Mouse (Mus musculus): ENCODE measurements around the gene Irgm1. TPM values are rescaled to one million over a fixed set of nuclear protein-coding genes. Genes with fewer than 3 reads are reported as not detected.
"Not testable (repeated sequence)": the region's sequence is repeated elsewhere in the genome, so short reads cannot be mapped to it uniquely, and the experiment has no call there.

Irgm1 gene
- polyA plus RNA-seq, 1 experiment from 2014 or later: 1.5 TPM

- 79% methylated on average over 14 of the region's 14 CpGs for WGBS
- H3K9ac ChIP-seq (ENCODE audit: low read depth, low read length); H3K27ac ChIP-seq (ENCODE audit: low read depth, low read length); H3K9me3 ChIP-seq (ENCODE audit: control insufficient read depth, low read length); ATAC-seq (ENCODE audit: low FRiP score); H3K4me3 ChIP-seq (ENCODE audit: low read depth, low read length); H3K4me2 ChIP-seq (replicated peaks; ENCODE audit: low read depth, low read length); H3K4me1 ChIP-seq (replicated peaks; ENCODE audit: control insufficient read depth, insufficient read depth, low read length); H3K36me3 ChIP-seq (ENCODE audit: control insufficient read depth, insufficient read depth, low read length); DNase-seq (ENCODE audit: low spot score): not testable (repeated sequence)
- peaks cover 13% of the 10 kb centered on the region for H3K27me3 ChIP-seq (ENCODE audit: control insufficient read depth, insufficient read depth, low read length)
Observed at GRCm38 (mm10) chr11:48821299-48821698, 50.2 kb downstream of the Irgm1 start.

- Histone ChIP-seq H3K4me1 (replicated peaks; ENCODE audit: control insufficient read depth, insufficient read depth, low read length) (no peaks in the 10 kb centered on the region), H3K27ac (ENCODE audit: low read depth, low read length) (no peak overlapping the region), H3K9ac (ENCODE audit: low read depth, low read length) (no peak overlapping the region), H3K36me3 (ENCODE audit: control insufficient read depth, insufficient read depth, low read length) (no peaks in the 10 kb centered on the region), H3K9me3 (ENCODE audit: control insufficient read depth, low read length) (no peaks in the 10 kb centered on the region), H3K27me3 (ENCODE audit: control insufficient read depth, insufficient read depth, low read length) (peaks cover 13% of the 10 kb centered on the region), H3K4me3 (ENCODE audit: low read depth, low read length) (no peak overlapping the region), H3K4me2 (replicated peaks; ENCODE audit: low read depth, low read length) (no peak overlapping the region)
- DNase-seq (ENCODE audit: low spot score) (no peak), ATAC-seq (ENCODE audit: low FRiP score) (no peak)
Observed at GRCm38 (mm10) chr11:48820308-48820674, 51.2 kb downstream of the Irgm1 start.

- no peak overlapping the region for H3K9ac ChIP-seq (ENCODE audit: low read depth, low read length)
- no peaks in the 10 kb centered on the region for H3K9me3 ChIP-seq (ENCODE audit: control insufficient read depth, low read length)
- no peak overlapping the region for H3K4me2 ChIP-seq (replicated peaks; ENCODE audit: low read depth, low read length)
- no peak overlapping the region for H3K27ac ChIP-seq (ENCODE audit: low read depth, low read length)
- ATAC-seq (ENCODE audit: low FRiP score) (no peak), DNase-seq (ENCODE audit: low spot score) (no peak)
- H3K36me3 ChIP-seq (ENCODE audit: control insufficient read depth, insufficient read depth, low read length): no peaks in the 10 kb centered on the region
- no peaks in the 10 kb centered on the region for H3K4me1 ChIP-seq (replicated peaks; ENCODE audit: control insufficient read depth, insufficient read depth, low read length)
- 82% methylated on average over 7 of the region's 7 CpGs for WGBS
- peaks cover 11% of the 10 kb centered on the region for H3K27me3 ChIP-seq (ENCODE audit: control insufficient read depth, insufficient read depth, low read length)
- no peak overlapping the region for H3K4me3 ChIP-seq (ENCODE audit: low read depth, low read length)
Observed at GRCm38 (mm10) chr11:48819614-48820307, 51.7 kb downstream of the Irgm1 start.

GRCm38 (mm10) chr11:48818346-48818745 is 53.1 kb downstream of the Irgm1 start:
- DNase-seq (ENCODE audit: low spot score): peak; percentile 96
- Histone ChIP-seq H3K27ac (ENCODE audit: low read depth, low read length) (no peak overlapping the region), H3K9me3 (ENCODE audit: control insufficient read depth, low read length) (no peaks in the 10 kb centered on the region), H3K27me3 (ENCODE audit: control insufficient read depth, insufficient read depth, low read length) (no peaks in the 10 kb centered on the region), H3K36me3 (ENCODE audit: control insufficient read depth, insufficient read depth, low read length) (no peaks in the 10 kb centered on the region), H3K9ac (ENCODE audit: low read depth, low read length) (peak overlapping the region; percentile 34; the same call in 1 of the 2 replicates), H3K4me2 (replicated peaks; ENCODE audit: low read depth, low read length) (peak overlapping the region; percentile 74), H3K4me1 (replicated peaks; ENCODE audit: control insufficient read depth, insufficient read depth, low read length) (no peaks in the 10 kb centered on the region), H3K4me3 (ENCODE audit: low read depth, low read length) (peak overlapping the region; percentile 81)
- no peak for ATAC-seq (ENCODE audit: low FRiP score)
- WGBS: under 1% methylated on average over 16 of the region's 16 CpGs

- Histone ChIP-seq H3K4me2 (replicated peaks; ENCODE audit: low read depth, low read length) (peak overlapping the region; percentile 74), H3K27me3 (ENCODE audit: control insufficient read depth, insufficient read depth, low read length) (no peaks in the 10 kb centered on the region), H3K9me3 (ENCODE audit: control insufficient read depth, low read length) (no peaks in the 10 kb centered on the region), H3K9ac (ENCODE audit: low read depth, low read length) (peak overlapping the region; percentile 77), H3K4me1 (replicated peaks; ENCODE audit: control insufficient read depth, insufficient read depth, low read length) (no peaks in the 10 kb centered on the region), H3K36me3 (ENCODE audit: control insufficient read depth, insufficient read depth, low read length) (no peaks in the 10 kb centered on the region), H3K4me3 (ENCODE audit: low read depth, low read length) (peak overlapping the region; percentile 81), H3K27ac (ENCODE audit: low read depth, low read length) (0 out of 2 replicates have a peak overlapping the region, but pooled peaks have one; percentile 89)
- WGBS: 8% methylated on average over 9 of the region's 9 CpGs
- ATAC-seq (ENCODE audit: low FRiP score) (peak; percentile 8; the same call in 1 of the 2 replicates), DNase-seq (ENCODE audit: low spot score) (no peak)
Observed at GRCm38 (mm10) chr11:48817794-48818193, 53.7 kb downstream of the Irgm1 start.

- peak within 1 kb of the TSS; percentile 74 for H3K4me2 ChIP-seq (replicated peaks; ENCODE audit: low read depth, low read length)
- H3K4me1 ChIP-seq (replicated peaks; ENCODE audit: control insufficient read depth, insufficient read depth, low read length): no peaks in the 10 kb centered on the region
- H3K9me3 ChIP-seq (ENCODE audit: control insufficient read depth, low read length): no peaks in the 10 kb centered on the region
- H3K27ac ChIP-seq (ENCODE audit: low read depth, low read length): peak within 1 kb of the TSS; percentile 89
- WGBS: under 1% methylated on average over 66 of the region's 77 CpGs
- peak; percentile 97 for DNase-seq (ENCODE audit: low spot score)
- H3K36me3 ChIP-seq (ENCODE audit: control insufficient read depth, insufficient read depth, low read length): peaks cover 4% of the 10 kb centered on the region; the same call in 1 of the 2 replicates
- H3K4me3 ChIP-seq (ENCODE audit: low read depth, low read length): peak within 1 kb of the TSS; percentile 81
- ATAC-seq (ENCODE audit: low FRiP score): peak; percentile 98
- peak within 1 kb of the TSS; percentile 77 for H3K9ac ChIP-seq (ENCODE audit: low read depth, low read length)
- no peaks in the 10 kb centered on the region for H3K27me3 ChIP-seq (ENCODE audit: control insufficient read depth, insufficient read depth, low read length)
Observed at GRCm38 (mm10) chr11:48816800-48817665, 54.5 kb downstream of the Irgm1 start, which contains the start of gene Trim41. Trim41 (minus strand) TSS chr11:48817353.

- Histone ChIP-seq H3K4me3 (ENCODE audit: low read depth, low read length) (peak overlapping the region; percentile 81), H3K36me3 (ENCODE audit: control insufficient read depth, insufficient read depth, low read length) (peaks cover 7% of the 10 kb centered on the region; the same call in 1 of the 2 replicates), H3K27me3 (ENCODE audit: control insufficient read depth, insufficient read depth, low read length) (no peaks in the 10 kb centered on the region), H3K9me3 (ENCODE audit: control insufficient read depth, low read length) (no peaks in the 10 kb centered on the region), H3K4me1 (replicated peaks; ENCODE audit: control insufficient read depth, insufficient read depth, low read length) (no peaks in the 10 kb centered on the region), H3K9ac (ENCODE audit: low read depth, low read length) (peak overlapping the region; percentile 64), H3K27ac (ENCODE audit: low read depth, low read length) (peak overlapping the region; percentile 89; the same call in 1 of the 2 replicates), H3K4me2 (replicated peaks; ENCODE audit: low read depth, low read length) (peak overlapping the region; percentile 52)
- peak; percentile 75 for DNase-seq (ENCODE audit: low spot score)
- ATAC-seq (ENCODE audit: low FRiP score): peak; percentile 77
- WGBS: 4% methylated on average over 19 of the region's 23 CpGs
Observed at GRCm38 (mm10) chr11:48816281-48816781, 55.2 kb downstream of the Irgm1 start.

GRCm38 (mm10) chr11:48815851-48816250 is 55.6 kb downstream of the Irgm1 start:
- no peak for ATAC-seq (ENCODE audit: low FRiP score)
- Histone ChIP-seq H3K4me1 (replicated peaks; ENCODE audit: control insufficient read depth, insufficient read depth, low read length) (no peaks in the 10 kb centered on the region), H3K4me3 (ENCODE audit: low read depth, low read length) (peak overlapping the region; percentile 81), H3K4me2 (replicated peaks; ENCODE audit: low read depth, low read length) (peak overlapping the region; percentile 52), H3K27ac (ENCODE audit: low read depth, low read length) (no peak overlapping the region), H3K9ac (ENCODE audit: low read depth, low read length) (peak overlapping the region; percentile 64; the same call in 1 of the 2 replicates), H3K9me3 (ENCODE audit: control insufficient read depth, low read length) (no peaks in the 10 kb centered on the region), H3K36me3 (ENCODE audit: control insufficient read depth, insufficient read depth, low read length) (peaks cover 7% of the 10 kb centered on the region; the same call in 1 of the 2 replicates), H3K27me3 (ENCODE audit: control insufficient read depth, insufficient read depth, low read length) (no peaks in the 10 kb centered on the region)
- DNase-seq (ENCODE audit: low spot score): no peak
- WGBS: 75% methylated on average over 16 of the region's 16 CpGs

Measured in hindbrain, embryonic 11.5 days (tissue).